Mouse (Mus musculus) spleen, postnatal 36 days (tissue): ENCODE measurements around the gene Gm15293.
"Not testable (repeated sequence)": the region's sequence is repeated elsewhere in the genome, so short reads cannot be mapped to it uniquely, and the experiment has no call there.

ENCODE experiments used
- DNase-seq, 2 experiments: peaks; one replicate each; pipeline ENCODE4 v3.0.0; 2022; ENCODE audit warnings: low spot score in 2 of 2, mixed read lengths in 1 of 2

Gm15293 gene

GRCm38 (mm10) chr8:21201261-21201660, at the start of gene Gm15293:
Gm15293 (plus strand) TSS chr8:21201561.
- not testable (repeated sequence) for DNase-seq

- not testable (repeated sequence) for DNase-seq
Observed at GRCm38 (mm10) chr8:21161977-21162376, 39.4 kb upstream of the Gm15293 start, which contains the start of gene Defa22. Defa22 (plus strand) TSS chr8:21162277.

GRCm38 (mm10) chr8:21191314-21191713, 10.0 kb upstream of the Gm15293 start, which contains the start of gene Defa31:
Defa31 (plus strand) TSS chr8:21191614.
- not testable (repeated sequence) for DNase-seq
